Mouse (Mus musculus) retina, adult 2 months (tissue): ENCODE measurements around the gene Gmppa.

Experiments used
- DNase-seq: peaks from one replicate; pipeline ENCODE4 v3.0.0-alpha.2; 2012; ENCODE audit warnings: low read depth, low spot score

Gene Gmppa

GRCm38 (mm10) chr1:75455948-75456347 is 20.2 kb downstream of the Gmppa start:
- DNase-seq = no peak

GRCm38 (mm10) chr1:75456746-75457564 is 21.2 kb downstream of the Gmppa start:
- no peak for DNase-seq

GRCm38 (mm10) chr1:75457710-75458024 is 21.9 kb downstream of the Gmppa start:
- no peak for DNase-seq

- no peak for DNase-seq
Observed at GRCm38 (mm10) chr1:75458025-75458788, 22.5 kb downstream of the Gmppa start.

GRCm38 (mm10) chr1:75458789-75459684 is 23.3 kb downstream of the Gmppa start:
- DNase-seq = no peak

- DNase-seq = no peak
Observed at GRCm38 (mm10) chr1:75460297-75460696, 24.6 kb downstream of the Gmppa start.

GRCm38 (mm10) chr1:75462636-75463035 is 26.9 kb downstream of the Gmppa start:
- no peak for DNase-seq

- DNase-seq = peak; percentile 63
Observed at GRCm38 (mm10) chr1:75463652-75464204, 28.0 kb downstream of the Gmppa start.

GRCm38 (mm10) chr1:75467215-75467927 is 31.6 kb downstream of the Gmppa start:
- peak; percentile 75 for DNase-seq

GRCm38 (mm10) chr1:75469287-75469825 is 33.6 kb downstream of the Gmppa start:
- no peak for DNase-seq

GRCm38 (mm10) chr1:75476441-75476840 is 40.7 kb downstream of the Gmppa start:
- DNase-seq = no peak

- DNase-seq = peak; percentile 63
Observed at GRCm38 (mm10) chr1:75477264-75477965, 41.7 kb downstream of the Gmppa start.

GRCm38 (mm10) chr1:75477966-75478290 is 42.2 kb downstream of the Gmppa start:
- no peak for DNase-seq

GRCm38 (mm10) chr1:75478497-75478896 is 42.8 kb downstream of the Gmppa start:
- no peak for DNase-seq

- DNase-seq = peak; percentile 96
Observed at GRCm38 (mm10) chr1:75478916-75479634, 43.3 kb downstream of the Gmppa start, which contains the start of the genes Chpf and Tmem198. TSS of gene Chpf (minus strand) at chr1:75479307. TSS of gene Tmem198 (plus strand) at chr1:75479532.

- no peak for DNase-seq
Observed at GRCm38 (mm10) chr1:75479635-75479989, 43.9 kb downstream of the Gmppa start.

GRCm38 (mm10) chr1:75480036-75480435 is 44.3 kb downstream of the Gmppa start:
- no peak for DNase-seq

- no peak for DNase-seq
Observed at GRCm38 (mm10) chr1:75480735-75481134, 45.0 kb downstream of the Gmppa start.

- no peak for DNase-seq
Observed at GRCm38 (mm10) chr1:75486561-75486960, 50.8 kb downstream of the Gmppa start.

GRCm38 (mm10) chr1:75487040-75487404 is 51.3 kb downstream of the Gmppa start:
- no peak for DNase-seq
